Mouse (Mus musculus) CH12F3 (cell line): ENCODE measurements at regions not wholly inside any gene's neighbourhood (a gene's known extent, or its start where the extent isn't known, plus 50 kb on each side); places are given as distances from the start of the nearest gene placed in this dataset.
"Not testable (repeated sequence)": the region's sequence is repeated elsewhere in the genome, so short reads cannot be mapped to it uniquely, and the experiment has no call there.

Source experiments
- in situ Hi-C: fragments of 300-500 bp; cut with MboI; formaldehyde crosslinking; loops from 2 replicates; pipeline ENCODE4 v1.14.3; 2020; ENCODE audit warnings: low sequenced_read_pairs

GRCm38 (mm10) chr6:22716864-22717557, 158.3 kb upstream of the Ptprz1 start:
- in situ Hi-C loops: no loop called here

- in situ Hi-C loops: no loop called here
Measured at GRCm38 (mm10) chr6:22716144-22716856, 159.0 kb upstream of the Ptprz1 start.

- in situ Hi-C loops: no loop called here
Measured at GRCm38 (mm10) chr6:22698187-22698586, 177.1 kb upstream of the Ptprz1 start.

- in situ Hi-C loops: no loop called here
Measured at GRCm38 (mm10) chr6:22688678-22689126, 186.6 kb upstream of the Ptprz1 start.

GRCm38 (mm10) chr6:22674586-22674929, 200.7 kb upstream of the Ptprz1 start:
- in situ Hi-C loops: no loop called here

GRCm38 (mm10) chr6:22673919-22674585, 201.2 kb upstream of the Ptprz1 start:
- in situ Hi-C loops: no loop called here

GRCm38 (mm10) chr6:22671524-22671923, 203.8 kb upstream of the Ptprz1 start:
- in situ Hi-C loops: no loop called here

- in situ Hi-C loops: no loop called here
Measured at GRCm38 (mm10) chr6:22668190-22668975, 206.9 kb upstream of the Ptprz1 start.

GRCm38 (mm10) chr6:22657401-22657800, 217.9 kb upstream of the Ptprz1 start:
- in situ Hi-C loops: not testable (repeated sequence)

- in situ Hi-C loops: no loop called here
Measured at GRCm38 (mm10) chr6:22640100-22640499, 235.2 kb upstream of the Ptprz1 start.

GRCm38 (mm10) chr6:22635141-22635540, 240.2 kb upstream of the Ptprz1 start:
- in situ Hi-C loops: no loop called here

- in situ Hi-C loops: no loop called here
Measured at GRCm38 (mm10) chr6:22634740-22635139, 240.6 kb upstream of the Ptprz1 start.

- in situ Hi-C loops: no loop called here
Measured at GRCm38 (mm10) chr6:22591592-22591991, 235.5 kb upstream of the Fam3c start.

- in situ Hi-C loops: no loop called here
Measured at GRCm38 (mm10) chr6:22584851-22585250, 228.8 kb upstream of the Fam3c start.

- in situ Hi-C loops: no loop called here
Measured at GRCm38 (mm10) chr6:22572925-22573324, 216.9 kb upstream of the Fam3c start.

GRCm38 (mm10) chr6:22567891-22568290, 211.8 kb upstream of the Fam3c start:
- in situ Hi-C loops: no loop called here

- in situ Hi-C loops: no loop called here
Measured at GRCm38 (mm10) chr6:22548296-22549245, 192.5 kb upstream of the Fam3c start.

GRCm38 (mm10) chr6:22541603-22542002, 185.6 kb upstream of the Fam3c start:
- in situ Hi-C loops: no loop called here

GRCm38 (mm10) chr6:22538254-22538653, 182.2 kb upstream of the Fam3c start:
- in situ Hi-C loops: no loop called here

GRCm38 (mm10) chr6:22524384-22524783, 168.3 kb upstream of the Fam3c start:
- in situ Hi-C loops: no loop called here
